Mouse (Mus musculus): ENCODE data around the gene Clmp.

DNA sequence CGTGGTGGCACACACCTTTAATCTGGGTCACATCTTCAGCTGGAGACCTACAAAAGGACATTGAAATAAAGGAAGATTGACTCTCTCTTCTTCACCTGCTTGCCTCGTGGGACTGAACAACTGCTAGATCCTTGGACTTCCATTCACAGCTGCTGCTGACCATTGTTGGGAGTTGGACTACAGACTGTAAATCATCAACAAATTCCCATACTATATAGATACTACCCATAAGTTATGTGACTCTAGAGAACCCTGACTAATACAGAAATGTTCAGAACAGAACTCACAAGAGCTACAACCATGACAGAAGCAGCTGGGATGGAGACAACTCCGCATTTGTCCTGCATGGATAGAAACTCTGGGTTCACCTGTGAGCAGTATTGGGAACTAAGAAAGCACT lies 15.4 kb upstream of the Clmp start, which contains the start of gene Gm21915:
- TF ChIP-seq CTCF (IDR thresholded peaks at IDR 0.05; ENCODE audit: borderline replicate concordance, extremely low read depth, insufficient read depth, insufficient read length) (no peak), POLR2A (IDR thresholded peaks at IDR 0.05; ENCODE audit: borderline replicate concordance, extremely low read depth, insufficient read depth, insufficient read length, poor library complexity, severe bottlenecking) (no peak)

All from brain, embryonic 14.5 days (tissue).